Mouse (Mus musculus) kidney, postnatal 25 days (tissue): ENCODE measurements around the gene Med18.

Source experiments
- DNase-seq, 2 experiments: peaks; one replicate each; pipeline ENCODE4 v3.0.0; 2021; ENCODE audit warnings: mixed read lengths in 2 of 2

Gene Med18

DNA sequence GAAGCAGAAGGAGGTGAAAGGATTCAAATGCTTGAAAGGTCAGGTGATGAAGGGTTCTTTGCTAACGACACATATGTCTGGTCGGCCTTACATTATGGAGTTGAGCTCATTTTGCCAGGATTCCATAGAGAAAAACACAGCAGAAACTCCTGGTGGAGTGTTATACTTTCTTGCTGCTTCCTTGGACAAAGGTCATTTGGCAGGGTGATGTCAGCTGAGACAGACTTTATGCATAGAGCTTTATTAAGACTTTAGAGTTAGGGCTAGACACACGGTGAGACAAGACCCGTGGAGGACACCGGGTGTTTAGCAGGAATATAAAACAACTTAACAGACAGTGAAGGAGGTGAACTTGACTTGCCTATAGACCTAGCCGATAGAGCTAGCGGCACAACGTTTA, 14.1 kb upstream of the Med18 start:
- no peak for DNase-seq

DNA sequence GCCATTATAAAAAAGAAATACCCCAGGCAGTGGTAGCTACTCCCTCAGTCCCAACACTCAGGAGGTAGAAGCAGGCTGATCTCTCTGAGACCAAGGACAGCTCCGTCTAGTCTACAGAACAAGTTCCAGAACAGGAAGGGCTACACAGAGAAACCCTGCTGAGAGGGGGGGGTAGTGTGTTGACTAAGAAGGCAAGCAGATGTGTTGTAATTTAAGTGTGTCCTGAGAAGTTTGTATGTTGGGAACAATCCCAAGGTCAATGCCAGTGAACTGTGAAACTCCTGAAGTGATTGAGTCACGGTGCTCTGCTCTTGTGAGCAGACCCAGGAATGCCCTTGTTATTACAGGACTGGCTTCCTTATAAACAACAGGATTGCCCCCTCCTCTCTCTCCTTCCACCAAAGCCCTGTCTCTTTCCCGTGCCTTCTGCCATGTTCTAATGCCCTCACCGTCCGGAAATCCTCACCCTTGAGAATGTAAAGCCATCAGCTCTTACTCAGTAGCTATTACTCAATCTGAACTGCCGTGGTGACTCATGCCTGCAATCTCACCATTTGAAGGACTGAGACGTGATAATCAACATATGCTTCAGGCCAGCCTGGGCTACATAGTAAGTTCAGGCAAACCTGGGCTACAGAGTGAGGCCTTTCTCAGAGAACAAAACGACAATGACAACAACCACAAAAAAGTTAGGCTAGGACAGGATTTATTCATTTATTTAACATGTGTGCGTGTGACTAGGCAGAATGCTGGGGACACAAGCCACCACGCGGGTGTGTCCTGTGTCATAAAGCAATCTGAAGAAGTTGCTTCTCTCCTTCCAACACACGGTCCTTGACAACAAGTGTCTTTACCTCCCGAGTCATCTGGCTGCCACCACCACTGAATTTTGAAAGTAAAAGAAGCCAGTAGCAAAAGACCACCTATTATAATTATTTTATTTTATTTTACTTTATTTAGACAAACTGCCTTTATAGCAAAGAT, 12.5 kb upstream of the Med18 start:
- DNase-seq, result peak; percentile 43 to 75

DNA sequence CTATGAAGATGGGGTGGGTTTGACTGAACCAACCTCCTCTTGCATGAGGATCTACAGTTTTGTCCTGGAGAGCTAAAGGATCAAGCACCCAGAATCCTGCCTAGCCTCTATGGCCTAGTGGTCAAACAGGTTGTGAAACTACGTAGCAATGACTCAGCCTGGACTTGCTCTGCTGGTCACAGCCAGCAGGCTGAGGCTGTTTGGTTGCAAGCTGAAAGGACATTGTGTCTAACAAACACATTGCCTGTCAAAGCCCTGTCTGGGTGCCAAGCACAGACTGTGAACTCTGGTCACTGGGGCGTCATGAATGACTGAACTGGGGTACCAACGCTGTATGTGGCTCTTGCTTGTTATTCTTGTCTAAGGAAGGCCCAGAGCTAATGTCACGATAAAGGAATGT, 10.9 kb upstream of the Med18 start:
- DNase-seq, result peak; percentile 87 to 96

DNA sequence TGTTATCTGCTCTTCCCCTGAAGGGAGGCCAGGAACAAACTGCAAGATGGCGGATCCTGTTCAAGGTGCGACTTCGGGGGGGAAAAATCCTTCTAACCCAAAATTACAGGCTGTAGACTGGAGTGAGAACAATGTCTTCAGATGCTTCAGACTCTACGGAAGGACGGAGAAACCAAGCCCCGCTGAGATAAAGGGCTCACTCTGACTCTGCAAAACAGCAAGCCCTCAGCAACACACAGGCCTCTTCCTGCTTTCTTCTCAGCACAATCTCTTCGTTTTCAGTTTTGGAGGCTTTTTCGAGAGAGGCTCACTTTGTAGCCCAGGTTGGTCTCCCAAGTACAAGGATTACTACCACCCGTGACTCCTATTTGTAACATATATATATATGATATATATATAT, 9.7 kb upstream of the Med18 start:
- no peak for DNase-seq

DNA sequence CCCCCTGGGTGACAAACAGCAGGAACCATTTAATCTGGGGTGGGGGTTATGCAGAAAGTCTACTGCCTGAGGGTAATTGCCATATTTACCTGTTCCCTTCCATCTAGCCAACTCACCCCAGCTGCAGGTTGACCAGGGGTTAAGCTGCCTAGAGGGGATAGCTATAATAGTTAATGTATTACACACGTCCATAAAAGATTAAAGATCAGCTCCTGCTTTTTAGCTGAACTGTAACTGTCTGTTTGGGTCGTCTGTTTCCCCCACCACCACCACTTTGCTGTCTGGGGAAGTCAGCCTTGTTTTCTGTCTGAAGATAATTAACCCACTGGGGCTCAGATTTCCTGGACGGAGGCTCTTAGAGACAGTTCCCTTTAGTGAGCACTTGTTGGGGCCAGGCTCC, 6.2 kb upstream of the Med18 start:
- peak; percentile 55 to 76 for DNase-seq

DNA sequence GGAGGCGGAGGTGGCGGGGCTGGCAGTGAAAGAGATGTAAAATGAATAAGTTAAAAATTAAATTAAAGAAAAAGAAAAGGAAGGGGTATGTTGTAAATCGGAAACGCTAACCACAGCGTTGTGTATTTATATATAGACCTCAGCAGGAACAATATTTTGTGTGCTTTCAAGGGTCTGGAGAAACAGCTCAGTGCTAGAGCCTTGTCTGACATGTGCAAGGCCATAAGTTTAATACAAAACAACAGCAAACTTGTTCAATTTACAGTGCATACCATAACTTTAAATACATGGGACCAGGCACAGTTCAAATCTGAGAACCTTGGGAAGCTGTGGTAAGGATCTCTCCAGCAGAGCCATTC, 513 bp upstream of the Med18 start:
- DNase-seq, result no peak

DNA sequence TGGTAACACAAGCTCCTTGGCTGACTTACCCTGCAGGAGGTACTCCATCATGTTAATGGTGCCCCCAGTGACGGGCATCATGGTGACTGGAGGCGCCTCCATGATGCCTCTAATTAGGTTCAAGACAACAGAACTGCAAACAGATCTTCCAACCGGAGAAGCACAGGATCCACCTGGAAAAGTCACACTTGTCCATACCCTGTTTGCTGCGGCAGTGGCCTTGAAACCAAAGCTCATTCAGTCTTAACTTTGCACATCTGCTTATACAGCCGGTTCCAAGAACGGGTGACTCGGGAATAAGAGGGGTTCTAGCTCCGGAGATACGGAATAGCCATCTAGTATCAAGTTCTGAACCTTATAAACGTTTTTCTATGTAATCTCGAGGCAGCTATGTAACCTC, 885 bp downstream of the Med18 start:
- no peak for DNase-seq

DNA sequence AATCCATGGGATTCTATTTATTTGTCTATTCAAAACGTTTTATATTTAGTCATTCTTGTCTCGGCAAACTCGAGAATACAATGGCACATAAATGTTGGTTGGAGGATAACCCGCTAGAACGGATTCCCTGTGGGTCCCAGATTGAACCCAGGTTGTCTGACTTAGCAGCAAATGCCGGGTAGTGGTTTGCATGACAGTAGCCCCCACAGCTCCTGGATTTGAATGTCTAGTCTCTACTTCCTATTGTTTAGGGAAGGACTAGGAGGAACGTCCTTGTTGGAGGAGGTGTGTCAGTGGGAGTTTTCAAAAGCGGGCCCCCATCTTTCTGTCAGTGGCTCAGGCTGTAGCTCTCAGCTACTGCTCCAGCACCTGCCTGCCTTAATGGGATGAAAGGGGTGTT, 3.5 kb downstream of the Med18 start:
- DNase-seq, result no peak

DNA sequence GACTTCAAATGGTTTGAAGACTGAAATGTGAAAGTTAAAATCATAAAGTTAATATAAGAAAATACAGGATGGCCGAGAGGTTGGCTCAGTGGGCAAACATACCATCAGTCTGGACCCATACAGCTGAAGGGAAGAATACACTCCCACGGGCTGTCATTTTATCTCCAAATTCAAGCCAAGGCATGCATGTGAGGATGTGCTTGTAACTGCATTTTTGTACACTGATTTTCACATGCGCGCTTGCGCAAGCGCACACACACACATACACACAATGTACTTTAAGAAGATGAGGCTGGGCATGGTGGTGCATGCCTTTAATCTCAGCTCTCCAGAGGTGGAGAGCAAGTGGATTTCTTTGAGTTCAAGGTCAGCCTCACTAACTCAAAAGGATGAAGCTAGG, 8.2 kb downstream of the Med18 start:
- no peak for DNase-seq

DNA sequence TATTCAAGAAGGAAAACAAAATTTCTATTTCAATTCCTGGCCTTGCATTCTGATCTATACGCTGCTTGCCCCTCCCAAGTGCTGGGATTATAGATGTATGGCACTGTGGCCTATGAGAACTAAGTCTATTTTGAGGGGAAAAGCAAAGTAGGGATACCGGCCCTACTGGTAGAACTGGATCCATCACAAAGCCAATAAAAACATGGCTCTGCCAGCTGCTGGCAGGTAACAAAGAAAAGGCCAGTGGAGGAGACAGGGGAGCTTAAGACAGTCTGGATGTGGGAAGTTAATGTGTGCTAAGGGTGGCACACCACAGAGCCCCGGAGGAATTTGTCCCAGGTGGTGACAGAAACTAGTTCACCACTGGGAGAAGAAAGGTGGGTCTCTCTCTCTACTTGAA, 8.6 kb downstream of the Med18 start:
- peak; percentile 22 to 62 for DNase-seq

DNA sequence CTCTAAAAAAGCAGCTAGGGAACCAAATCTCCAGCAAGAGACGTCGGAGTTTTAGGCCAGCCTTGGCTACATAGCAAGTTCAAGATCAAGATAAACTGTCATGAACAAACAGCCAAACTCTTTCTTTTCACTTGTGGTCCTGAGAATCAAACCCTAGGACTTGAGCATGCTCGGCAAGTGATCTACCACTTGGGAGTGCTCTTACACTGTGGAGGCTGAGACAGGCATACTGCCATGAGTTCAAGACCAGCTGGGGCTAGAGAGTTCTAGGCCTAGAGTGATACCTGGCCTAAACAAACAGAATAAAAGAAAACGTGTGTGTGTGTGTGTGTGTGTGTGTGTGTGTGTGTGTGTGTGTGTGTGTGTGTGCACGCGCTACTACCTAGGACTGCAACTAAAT, 9.5 kb downstream of the Med18 start:
- DNase-seq, result no peak

DNA sequence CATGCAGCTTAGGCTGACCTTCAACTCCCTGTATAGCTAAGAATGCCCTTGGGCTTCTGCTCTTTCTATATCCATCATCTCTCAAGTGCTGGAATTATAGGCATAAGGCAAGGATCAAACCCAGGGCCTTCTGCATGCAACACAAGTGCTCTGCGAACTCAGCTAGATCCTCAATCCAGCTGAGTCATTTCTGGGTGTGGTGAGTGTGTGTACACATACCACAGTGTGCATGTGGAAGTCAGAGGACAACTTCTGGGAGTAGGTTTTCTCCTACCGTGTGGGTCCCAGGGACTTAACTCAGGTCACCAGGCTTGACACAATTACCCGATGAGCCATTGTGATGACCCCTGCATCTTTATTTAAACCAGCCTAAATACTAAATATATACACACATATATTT, 13.9 kb downstream of the Med18 start:
- no peak for DNase-seq

DNA sequence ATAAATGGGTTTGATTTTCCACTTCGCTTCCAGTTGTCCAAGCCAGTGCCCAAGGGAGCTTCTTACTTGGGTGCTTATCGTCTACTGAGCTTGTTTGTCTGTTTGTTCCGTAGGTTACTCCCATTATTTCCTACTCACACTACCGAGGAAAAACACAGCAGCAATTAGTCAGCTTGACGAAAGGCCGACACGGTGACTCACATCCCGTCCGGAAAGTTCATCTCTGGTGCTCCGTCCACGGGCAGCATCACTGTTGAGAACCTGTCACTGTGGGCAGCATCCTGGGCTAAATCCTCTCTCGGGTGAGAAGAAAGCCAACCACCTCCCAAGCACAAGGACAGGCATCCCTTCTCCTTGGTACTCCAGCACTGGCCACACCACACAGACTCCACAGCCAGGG, 17.6 kb downstream of the Med18 start:
- peak; percentile 23 to 56 for DNase-seq

DNA sequence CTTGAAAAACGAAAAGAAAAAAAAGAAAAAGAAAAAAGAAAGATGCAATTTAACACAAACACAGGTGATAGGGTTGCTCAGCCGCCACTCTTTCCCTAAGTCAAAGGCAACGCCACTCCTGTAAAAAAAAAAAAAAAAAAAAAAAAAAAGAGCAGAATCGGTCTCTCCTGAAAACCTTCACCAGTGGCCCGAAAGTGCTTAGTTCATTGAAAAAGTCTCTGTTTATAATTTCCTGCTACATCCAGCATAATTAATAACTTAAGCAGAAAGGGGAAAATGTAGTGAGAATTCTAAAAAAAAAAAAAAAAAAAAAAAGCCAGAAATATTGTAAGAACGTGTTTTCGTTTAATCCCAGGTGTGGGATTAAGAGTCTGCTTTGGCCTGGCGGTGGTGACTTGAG, 19.2 kb downstream of the Med18 start:
- DNase-seq, result no peak

DNA sequence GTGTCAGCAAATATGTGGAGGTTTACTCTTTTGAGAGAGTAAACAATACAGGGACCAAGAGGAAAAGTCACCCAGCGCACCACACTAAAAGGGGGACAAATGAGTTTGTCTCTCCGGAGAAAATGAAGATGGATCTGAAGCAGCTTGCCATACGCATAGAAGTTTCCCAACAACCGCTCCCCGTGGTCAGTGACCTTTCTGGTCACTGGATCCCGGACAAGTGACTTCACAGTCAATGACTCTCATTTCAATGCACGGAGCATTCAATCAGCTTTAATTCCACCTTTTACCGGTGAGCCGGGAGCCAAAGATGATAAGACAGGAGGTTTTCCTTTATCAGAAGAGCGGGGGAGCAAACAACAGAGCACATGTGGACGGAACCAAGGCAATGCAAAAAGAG, 25.9 kb downstream of the Med18 start:
- DNase-seq, result no peak

DNA sequence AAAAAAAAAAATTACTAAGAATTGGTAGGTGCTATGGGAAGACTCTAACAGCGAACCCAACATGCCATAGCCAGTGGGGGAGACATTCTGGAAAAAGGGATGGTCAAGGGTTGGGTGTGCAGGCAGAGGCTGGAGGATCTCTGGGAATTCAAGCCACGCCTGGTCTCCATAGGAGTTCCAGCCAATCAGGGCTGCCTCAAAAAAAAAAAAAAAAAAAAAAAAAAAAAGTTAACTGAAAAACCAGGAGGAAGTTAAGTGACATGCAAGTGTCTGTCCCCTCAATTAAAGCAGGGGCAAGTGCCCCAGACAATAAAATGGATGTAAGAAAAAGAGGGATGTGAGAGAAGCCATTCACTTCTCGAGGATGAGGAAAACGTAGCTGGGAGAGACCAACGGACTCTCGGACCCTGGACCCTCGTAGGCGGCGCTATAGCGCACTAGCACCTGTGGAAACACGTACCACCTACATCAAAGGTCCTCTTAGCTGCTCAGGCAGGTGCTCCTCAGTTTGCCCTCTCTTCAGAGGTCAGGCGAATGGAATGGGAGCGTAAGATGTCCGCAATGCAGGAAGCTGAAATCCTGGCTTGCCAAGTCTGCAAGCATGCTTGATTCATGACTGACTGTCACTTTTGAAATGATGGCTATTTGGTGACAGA, 30.9 kb downstream of the Med18 start:
- DNase-seq, result no peak

DNA sequence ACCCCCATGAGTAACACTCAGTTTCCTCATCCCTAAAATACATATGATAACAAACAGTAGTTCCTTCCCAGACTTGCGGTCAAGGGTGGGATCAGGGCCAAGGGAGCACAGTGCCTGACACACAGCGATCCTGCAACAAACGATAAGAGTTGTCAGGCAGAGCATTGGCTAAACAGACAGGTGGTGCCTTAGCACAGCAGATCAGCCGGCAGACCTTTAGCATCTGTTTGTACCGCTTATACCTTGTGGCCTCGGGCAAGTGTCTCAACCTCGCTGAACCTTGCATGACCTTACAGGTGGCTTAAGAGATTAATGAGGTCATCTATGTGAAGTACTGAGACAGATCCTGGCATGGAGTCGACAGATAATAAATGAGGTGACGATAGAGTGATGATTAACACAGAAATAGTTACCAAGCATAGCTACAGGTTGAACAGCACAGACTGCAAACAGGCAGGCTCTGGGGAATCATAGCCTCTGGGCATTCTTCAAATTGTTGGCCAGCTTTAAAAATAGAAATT, 35.6 kb downstream of the Med18 start:
- no peak for DNase-seq

DNA sequence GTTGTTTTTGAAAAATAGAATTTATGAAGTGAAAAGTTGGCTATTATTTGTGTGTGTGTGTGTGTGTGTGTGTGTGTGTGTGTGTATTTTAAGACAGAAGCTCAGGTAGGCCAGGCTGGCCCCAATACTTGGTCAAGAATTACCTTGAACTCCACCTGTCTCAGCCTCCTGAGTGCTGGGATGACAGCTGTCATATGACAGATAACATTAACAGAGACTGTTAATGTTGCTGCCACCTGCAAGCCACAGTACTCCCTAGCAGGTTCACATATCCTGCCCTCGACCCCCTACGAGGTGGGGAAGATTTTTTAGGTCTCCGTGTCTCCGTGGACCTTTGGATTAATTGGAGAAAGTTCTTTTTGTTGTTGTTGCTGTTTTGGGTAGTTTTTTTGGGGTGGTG, 36.2 kb downstream of the Med18 start:
- no peak for DNase-seq

DNA sequence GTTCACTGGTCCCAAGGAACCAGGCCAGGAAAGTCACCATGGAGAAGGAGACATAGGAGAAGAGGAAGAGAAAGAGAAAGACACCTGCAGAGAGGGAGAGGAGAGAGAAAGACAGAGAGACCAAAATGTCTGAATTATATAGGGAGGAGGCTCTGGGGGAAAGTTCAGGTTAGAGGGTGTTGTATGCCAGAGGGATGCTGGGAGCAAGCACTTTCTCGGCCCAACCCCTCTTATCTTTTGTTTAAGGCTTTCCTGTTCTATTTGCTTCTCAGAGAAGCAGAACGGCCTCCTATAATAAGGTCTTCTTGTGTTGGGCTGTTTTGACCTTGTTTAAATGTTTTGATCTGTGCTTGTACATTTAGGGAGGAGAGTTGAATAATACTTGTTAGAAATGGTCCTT, 37.7 kb downstream of the Med18 start:
- no peak for DNase-seq

DNA sequence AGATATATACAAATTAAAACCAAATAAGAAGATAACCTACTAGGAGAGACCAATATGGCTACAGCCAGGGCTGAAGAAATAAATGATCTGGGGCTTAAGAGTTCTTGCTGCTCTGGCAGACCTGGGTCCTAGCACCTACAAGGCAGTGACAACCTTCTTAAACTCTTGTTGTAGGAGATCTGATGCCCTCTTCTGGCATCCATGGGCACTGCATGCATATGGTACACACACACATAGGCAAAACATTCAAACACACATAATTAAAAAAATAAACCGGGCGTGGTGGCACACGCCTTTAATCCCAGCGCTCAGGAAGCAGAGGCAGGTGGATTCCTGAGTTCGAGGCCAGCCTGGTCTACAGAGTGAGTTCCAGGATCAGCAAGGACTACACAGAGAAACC, 39.0 kb downstream of the Med18 start:
- peak in 1 of 2 experiments; percentile 20 for DNase-seq

DNA sequence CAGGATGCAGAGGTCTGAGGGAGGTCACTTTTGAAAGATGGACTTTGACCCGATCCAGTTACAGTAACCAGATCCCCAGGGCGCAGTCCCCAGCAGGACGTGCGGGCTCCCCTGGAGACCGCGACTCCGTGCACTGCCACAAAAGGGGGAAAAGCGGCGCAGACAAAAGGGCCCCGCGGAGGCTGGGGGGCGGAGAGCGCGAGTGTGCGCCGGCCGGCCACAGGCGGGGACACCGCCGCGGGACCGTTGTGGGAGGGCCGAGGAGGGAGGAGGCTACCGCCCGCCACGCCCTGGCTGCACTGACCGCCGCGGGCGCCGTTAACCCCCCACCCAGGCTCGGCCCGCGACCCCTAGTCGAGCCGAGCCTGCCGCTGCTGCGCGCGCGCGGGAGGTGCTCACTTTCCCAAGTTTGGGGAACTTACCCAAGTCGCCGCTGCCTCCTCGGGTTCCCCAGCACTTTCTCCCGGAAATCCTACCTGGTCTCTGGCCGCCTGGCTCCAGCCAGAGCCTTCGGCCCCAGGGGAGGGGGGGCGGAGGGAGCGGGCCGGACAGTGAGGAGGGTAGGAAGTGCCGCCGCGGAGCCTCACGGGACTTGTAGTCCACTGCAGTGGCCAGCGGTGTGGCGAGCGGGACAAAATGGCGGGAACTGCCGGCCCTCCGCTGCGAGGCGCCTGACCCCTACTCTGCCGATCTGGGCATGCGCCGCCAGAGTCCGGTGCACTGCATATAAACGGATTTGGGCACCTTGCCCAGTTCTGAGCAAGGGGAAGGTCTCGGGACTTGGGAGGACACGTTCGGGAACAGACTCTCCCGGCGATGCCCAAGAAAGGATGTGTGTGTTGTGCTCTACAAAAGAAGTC, 41.6 kb downstream of the Med18 start, which contains the start of gene Phactr4:
Gene Phactr4, minus strand, starts transcription at position 567 of the 860 bp plus-strand sequence.
- peak; percentile 98 to 100 for DNase-seq

DNA sequence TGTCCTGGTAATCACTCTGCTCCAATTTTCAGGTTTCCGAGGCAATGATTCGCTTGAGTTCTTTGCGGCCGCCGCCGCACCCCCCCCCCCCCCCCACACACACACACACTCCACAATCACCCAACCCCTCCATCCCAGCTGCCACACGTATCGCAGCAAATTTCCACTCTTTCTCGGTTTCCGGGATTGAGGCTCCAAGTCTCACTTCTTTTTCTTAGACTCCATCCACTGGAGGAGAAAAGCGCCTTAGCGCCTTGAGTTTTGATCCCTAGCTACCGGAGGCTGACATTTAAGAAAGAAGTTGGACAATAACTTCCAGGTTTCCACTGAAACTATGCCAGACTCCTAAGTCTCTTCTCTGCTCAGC, 42.2 kb downstream of the Med18 start:
- DNase-seq, result no peak

DNA sequence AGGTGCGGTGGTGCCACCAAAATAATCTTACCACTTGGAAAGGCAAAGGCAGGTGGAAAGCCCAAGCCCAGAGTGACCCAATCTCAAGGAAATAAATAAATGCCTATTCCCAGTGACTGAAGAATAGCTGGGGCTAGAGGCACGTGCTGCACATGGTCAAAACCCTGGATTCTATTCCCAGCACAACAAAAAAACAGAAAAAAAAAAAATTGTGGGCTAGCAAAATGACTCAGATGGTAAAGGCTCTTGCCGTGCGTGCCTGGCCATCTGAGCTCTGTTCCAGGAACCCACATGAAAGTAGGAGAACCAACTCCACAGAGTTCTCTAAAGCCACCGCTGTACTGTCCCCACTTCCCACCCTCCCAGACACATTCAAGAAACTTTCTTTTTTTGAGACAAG, 43.2 kb downstream of the Med18 start:
- DNase-seq, result no peak
